Mouse (Mus musculus): ENCODE data around the gene Kif18b. TPM values are rescaled to one million over a fixed set of nuclear protein-coding genes. Genes with fewer than 3 reads are reported as not detected.

Gene Kif18b
- polyA plus RNA-seq (2015; fragmentation: Illumina TruSeq; extraction: RNeasy Lipid Tissue Mini Kit (QIAGEN cat#74804); ENCODE audit: insufficient read depth, low read depth, low replicate concordance) = not detected

DNA sequence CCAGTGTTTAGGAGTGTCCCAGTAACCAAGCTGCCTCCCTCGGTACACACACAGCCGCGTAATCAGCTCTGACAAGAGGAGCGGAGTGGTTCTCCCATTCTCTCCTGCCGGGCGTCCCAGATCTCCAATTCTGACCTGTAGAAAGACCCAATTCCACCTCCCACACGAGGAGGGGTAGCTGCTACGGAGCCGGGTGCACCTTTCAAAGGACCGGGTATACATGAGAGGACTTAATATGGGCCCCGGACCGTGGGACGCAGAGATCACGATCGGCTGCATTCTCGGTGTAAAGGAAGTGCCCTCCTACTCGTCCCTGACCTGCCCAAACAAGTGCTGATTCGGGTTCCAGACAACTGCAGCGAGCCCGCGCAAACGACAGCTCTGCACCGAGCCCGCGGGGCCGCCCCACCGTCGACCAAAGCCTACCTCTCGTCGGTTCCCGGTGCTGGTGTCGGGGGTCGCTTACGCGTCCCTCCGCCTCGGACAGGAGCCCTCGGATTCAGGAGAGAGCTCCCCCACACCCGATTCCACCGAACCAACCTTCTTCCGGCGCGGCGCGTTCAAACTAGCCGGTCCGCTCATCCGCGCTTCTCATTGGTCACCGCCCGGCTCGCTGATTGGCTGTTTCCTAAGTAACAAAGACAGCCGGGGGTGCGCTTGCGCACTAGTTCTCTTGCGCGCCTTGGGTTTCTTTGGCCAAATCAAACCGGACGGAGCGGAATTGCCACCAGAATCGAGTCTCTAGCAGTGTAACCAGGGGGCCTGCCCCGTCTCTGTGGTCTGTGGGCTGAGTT lies at the start of gene Kif18b:
Gene Kif18b, minus strand, starts transcription at position 568 of the 794 bp plus-strand sequence.

DNA sequence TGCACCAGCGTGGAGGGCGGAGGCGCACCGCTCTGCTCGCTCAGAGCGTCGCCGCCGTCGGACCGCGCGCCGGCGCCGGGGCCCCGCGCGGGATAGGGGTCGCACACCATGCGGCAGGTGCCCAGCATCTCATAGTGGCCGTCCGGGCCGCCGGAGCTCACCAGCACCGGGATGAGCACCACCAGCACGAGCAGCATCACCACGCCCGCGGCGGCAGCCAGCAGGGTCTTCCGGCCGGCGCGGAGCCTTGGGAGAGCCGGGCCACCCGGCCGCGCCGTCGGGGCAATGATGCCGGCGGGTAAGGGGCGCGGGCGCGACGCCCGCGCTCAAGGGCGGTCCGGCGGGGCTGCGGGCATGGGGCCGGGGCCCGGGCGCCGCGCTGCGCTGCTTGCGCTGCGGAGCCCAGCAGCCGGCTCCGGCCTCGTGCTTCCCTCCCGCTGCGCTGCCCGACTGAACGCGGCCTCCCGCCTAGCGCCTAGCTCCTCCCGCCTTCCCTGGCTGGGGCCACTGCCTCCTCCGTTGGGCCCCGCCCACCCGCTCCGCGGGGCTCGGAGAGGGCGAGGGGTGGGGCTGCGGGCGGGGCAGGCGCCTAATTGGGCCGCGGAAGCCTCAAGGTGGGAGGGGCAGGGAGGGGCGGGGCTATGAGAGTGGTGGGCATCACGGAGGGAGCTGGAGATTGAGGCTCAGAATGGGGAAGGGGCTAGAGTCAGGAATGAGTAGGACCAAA lies 21.5 kb upstream of the Kif18b start, which contains the start of gene C1ql1:
Gene C1ql1, minus strand, starts transcription at position 424 of the 727 bp plus-strand sequence.

DNA sequence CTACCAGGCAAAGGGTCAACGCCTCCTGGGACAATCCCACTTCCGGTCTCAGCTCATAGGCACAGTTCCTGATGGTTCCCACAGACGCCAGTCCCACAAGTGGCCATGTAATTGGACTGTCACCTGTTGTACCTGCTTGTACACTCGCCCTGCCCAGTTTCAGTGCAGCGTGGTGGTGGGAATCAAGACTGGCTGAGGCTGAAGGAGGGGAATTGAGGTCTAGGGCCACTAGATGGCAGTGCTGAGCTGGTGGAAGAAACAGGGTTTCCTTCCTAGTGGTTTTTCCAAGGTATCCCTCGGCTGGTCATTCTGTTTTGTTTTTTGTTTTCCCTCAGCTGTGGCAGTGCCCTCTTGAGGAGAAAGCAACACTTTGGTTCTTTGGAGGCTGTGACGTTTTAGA lies 24.2 kb downstream of the Kif18b start, which contains the start of gene Gfap:
Gene Gfap, minus strand, starts transcription at position 150 of the 400 bp plus-strand sequence.

DNA sequence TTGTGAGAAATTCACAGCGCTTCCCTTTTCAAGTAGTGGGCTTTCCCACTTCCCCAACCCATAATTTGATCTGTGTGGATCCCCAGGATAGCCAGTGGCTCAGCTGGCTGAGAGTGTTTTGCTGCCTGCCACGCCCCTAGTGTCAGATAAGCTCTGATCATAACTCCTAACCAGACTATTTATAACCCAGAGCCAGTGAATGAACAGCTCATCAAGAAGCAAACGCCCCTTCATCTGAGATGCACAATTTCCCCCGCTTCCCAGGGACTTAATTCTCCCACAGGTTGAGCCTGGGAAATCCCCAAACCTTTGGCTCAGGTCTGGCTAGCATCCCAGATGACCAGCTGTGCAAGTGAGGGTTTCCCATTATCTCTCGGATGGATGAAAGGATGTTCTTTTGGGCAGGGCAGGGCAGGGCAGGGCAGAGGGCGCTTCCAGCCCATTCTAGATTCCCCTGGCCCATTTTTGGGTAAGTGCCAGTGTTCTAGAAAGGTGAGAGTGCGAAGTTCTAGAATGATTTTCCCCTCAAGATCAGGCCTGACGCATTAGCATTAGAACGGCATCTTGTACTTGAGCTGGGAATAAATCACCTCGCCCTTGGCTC lies 40.2 kb downstream of the Kif18b start, which contains the start of gene Fam187a:
Gene Fam187a, plus strand, starts transcription at position 554 of the 604 bp plus-strand sequence.

DNA sequence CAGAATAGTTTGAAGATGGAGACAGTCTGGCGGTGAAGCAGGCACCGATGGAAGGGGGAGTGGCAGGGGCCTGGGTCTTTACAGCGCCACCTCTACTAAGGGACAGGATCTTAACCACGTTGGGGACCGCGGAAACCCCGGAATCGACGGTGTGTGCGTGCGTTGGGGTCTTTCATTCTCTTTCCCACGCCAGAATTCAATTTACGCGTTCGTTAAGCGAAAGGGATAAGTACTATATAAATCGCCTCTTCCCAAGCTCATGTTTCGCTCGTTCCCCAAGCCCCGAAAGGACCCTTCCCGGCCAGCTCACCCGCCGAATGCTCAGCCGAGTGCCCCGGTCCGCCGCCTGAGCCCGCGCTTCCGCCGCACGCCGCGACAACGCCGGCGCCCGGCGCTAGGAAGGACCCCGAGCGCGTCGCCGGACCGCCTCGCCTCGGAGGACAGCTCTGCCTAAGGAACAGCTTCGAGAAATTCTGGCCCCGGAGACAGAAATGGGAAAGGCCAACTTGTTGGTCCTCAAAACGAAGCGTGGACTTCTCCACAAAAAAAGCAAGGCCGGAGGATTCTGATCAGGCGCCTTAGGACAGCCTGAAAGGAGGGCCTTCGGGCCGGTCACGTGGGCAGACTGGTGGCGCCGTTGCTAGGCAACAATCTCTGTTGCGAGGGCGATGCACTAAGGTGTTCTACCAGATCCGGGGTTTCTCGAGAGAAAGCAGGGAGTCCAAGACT lies 44.2 kb downstream of the Kif18b start, which contains the start of the genes Eftud2 and Ccdc103:
Gene Eftud2, minus strand, starts transcription at position 401 of the 729 bp plus-strand sequence.
Gene Ccdc103, plus strand, starts transcription at position 620 of the 729 bp plus-strand sequence.

Other genes starting within 250 kb of the Kif18b start
- 4.7 TPM for gene Ccdc43, start 227.3 kb downstream of the Kif18b start, polyA plus RNA-seq (2015; fragmentation: Illumina TruSeq; extraction: RNeasy Lipid Tissue Mini Kit (QIAGEN cat#74804); ENCODE audit: insufficient read depth, low read depth, low replicate concordance)
- gene Adam11, start 163.7 kb downstream of the Kif18b start, polyA plus RNA-seq (2015; fragmentation: Illumina TruSeq; extraction: RNeasy Lipid Tissue Mini Kit (QIAGEN cat#74804); ENCODE audit: insufficient read depth, low read depth, low replicate concordance) = 2.2 TPM
- gene Gjc1, start 105.4 kb downstream of the Kif18b start, polyA plus RNA-seq (2015; fragmentation: Illumina TruSeq; extraction: RNeasy Lipid Tissue Mini Kit (QIAGEN cat#74804); ENCODE audit: insufficient read depth, low read depth, low replicate concordance) = 3.2 TPM
- gene Higd1b, start 89.3 kb downstream of the Kif18b start, polyA plus RNA-seq (2015; fragmentation: Illumina TruSeq; extraction: RNeasy Lipid Tissue Mini Kit (QIAGEN cat#74804); ENCODE audit: insufficient read depth, low read depth, low replicate concordance) = 4.0 TPM
- 18.6 TPM for gene Eftud2, start 44.1 kb downstream of the Kif18b start, polyA plus RNA-seq (2015; fragmentation: Illumina TruSeq; extraction: RNeasy Lipid Tissue Mini Kit (QIAGEN cat#74804); ENCODE audit: insufficient read depth, low read depth, low replicate concordance)
- gene Ccdc103, start 43.9 kb downstream of the Kif18b start, polyA plus RNA-seq (2015; fragmentation: Illumina TruSeq; extraction: RNeasy Lipid Tissue Mini Kit (QIAGEN cat#74804); ENCODE audit: insufficient read depth, low read depth, low replicate concordance) = not detected
- gene Fam187a, start 40.0 kb downstream of the Kif18b start, polyA plus RNA-seq (2015; fragmentation: Illumina TruSeq; extraction: RNeasy Lipid Tissue Mini Kit (QIAGEN cat#74804); ENCODE audit: insufficient read depth, low read depth, low replicate concordance) = not detected
- not detected for gene Gfap, start 24.2 kb downstream of the Kif18b start, polyA plus RNA-seq (2015; fragmentation: Illumina TruSeq; extraction: RNeasy Lipid Tissue Mini Kit (QIAGEN cat#74804); ENCODE audit: insufficient read depth, low read depth, low replicate concordance)
- not detected for gene C1ql1, start 21.6 kb upstream of the Kif18b start, polyA plus RNA-seq (2015; fragmentation: Illumina TruSeq; extraction: RNeasy Lipid Tissue Mini Kit (QIAGEN cat#74804); ENCODE audit: insufficient read depth, low read depth, low replicate concordance)
- 7.1 TPM for gene Nmt1, start 103.1 kb upstream of the Kif18b start, polyA plus RNA-seq (2015; fragmentation: Illumina TruSeq; extraction: RNeasy Lipid Tissue Mini Kit (QIAGEN cat#74804); ENCODE audit: insufficient read depth, low read depth, low replicate concordance)
- 9.6 TPM for gene Dcakd, start 103.2 kb upstream of the Kif18b start, polyA plus RNA-seq (2015; fragmentation: Illumina TruSeq; extraction: RNeasy Lipid Tissue Mini Kit (QIAGEN cat#74804); ENCODE audit: insufficient read depth, low read depth, low replicate concordance)
- 5.5 TPM for gene Plcd3, start 176.5 kb upstream of the Kif18b start, polyA plus RNA-seq (2015; fragmentation: Illumina TruSeq; extraction: RNeasy Lipid Tissue Mini Kit (QIAGEN cat#74804); ENCODE audit: insufficient read depth, low read depth, low replicate concordance)
- 23.8 TPM for gene Acbd4, start 176.6 kb upstream of the Kif18b start, polyA plus RNA-seq (2015; fragmentation: Illumina TruSeq; extraction: RNeasy Lipid Tissue Mini Kit (QIAGEN cat#74804); ENCODE audit: insufficient read depth, low read depth, low replicate concordance)
- gene Hexim1, start 191.1 kb upstream of the Kif18b start, polyA plus RNA-seq (2015; fragmentation: Illumina TruSeq; extraction: RNeasy Lipid Tissue Mini Kit (QIAGEN cat#74804); ENCODE audit: insufficient read depth, low read depth, low replicate concordance) = 6.8 TPM
- gene Hexim2, start 207.3 kb upstream of the Kif18b start, polyA plus RNA-seq (2015; fragmentation: Illumina TruSeq; extraction: RNeasy Lipid Tissue Mini Kit (QIAGEN cat#74804); ENCODE audit: insufficient read depth, low read depth, low replicate concordance) = 2.3 TPM
- 2.7 TPM for gene Fmnl1, start 246.0 kb upstream of the Kif18b start, polyA plus RNA-seq (2015; fragmentation: Illumina TruSeq; extraction: RNeasy Lipid Tissue Mini Kit (QIAGEN cat#74804); ENCODE audit: insufficient read depth, low read depth, low replicate concordance)